ENCODE assay signal across 9 mouse cellular contexts in the genomic region with DNA sequence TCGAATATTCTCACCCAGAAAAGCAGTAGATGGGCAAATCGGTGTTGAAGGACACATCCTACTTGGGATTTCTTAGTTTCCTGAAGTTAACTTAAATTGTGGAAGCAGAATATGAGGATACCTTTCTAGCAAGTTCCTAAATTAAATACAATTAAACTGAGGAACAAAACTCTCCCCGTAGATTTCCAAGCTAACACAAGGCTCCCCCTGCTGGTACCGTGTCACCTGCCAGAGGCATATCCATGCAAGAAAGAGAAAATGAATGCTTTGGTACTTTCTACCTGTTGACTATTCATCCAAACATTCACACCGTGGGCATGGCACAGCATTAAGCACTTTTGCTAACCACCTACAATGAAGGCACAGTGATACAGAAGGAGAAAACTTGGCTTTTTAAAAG. TPM values are rescaled to one million over a fixed set of nuclear protein-coding genes. Genes with fewer than 3 reads are reported as not detected.
DNase-seq lines count a peak whose midpoint lies in the region; ATAC-seq and TF ChIP-seq lines count a peak whose summit lies in the region.
"Had no signal": no experiment of that assay in that cellular context is flagged by ENCODE, and none has a peak within 500 bp of the region (broad histone marks: within the 10 kb centered on the region; RNA-seq: fewer than 3 reads in every experiment).

No protein-coding gene starts in this region.

- peak; percentile 66 for TF ChIP-seq CTCF in forebrain, postnatal 0 days (IDR thresholded peaks at IDR 0.05; ENCODE audit: low read depth)

- no peak overlapping the region for H3K4me2 ChIP-seq in forebrain, postnatal 0 days (ENCODE audit: low read depth)
- no peak overlapping the region for H3K4me2 ChIP-seq in liver, embryonic 11.5 days
- no peak overlapping the region for H3K4me2 ChIP-seq in forebrain, embryonic 12.5 days
- H3K4me2 ChIP-seq: midbrain, embryonic 12.5 days had no signal

- no peak for ATAC-seq in forebrain, postnatal 0 days
- no peak for ATAC-seq in liver, embryonic 11.5 days (replicated peaks; ENCODE audit: low FRiP score)
- no peak for ATAC-seq in forebrain, embryonic 12.5 days (ENCODE audit: low FRiP score)

- no peaks in the 10 kb centered on the region for H3K9me3 ChIP-seq in forebrain, postnatal 0 days (ENCODE audit: low read length)
- H3K9me3 ChIP-seq in forebrain, embryonic 10.5 days, result no peaks in the 10 kb centered on the region
- H3K9me3 ChIP-seq in liver, embryonic 11.5 days (ENCODE audit: control insufficient read depth, low read length), result no peaks in the 10 kb centered on the region
- no peaks in the 10 kb centered on the region for H3K9me3 ChIP-seq in forebrain, embryonic 12.5 days
- H3K9me3 ChIP-seq: midbrain, embryonic 12.5 days had no signal

- no peaks in the 10 kb centered on the region for H3K36me3 ChIP-seq in forebrain, postnatal 0 days (ENCODE audit: insufficient read depth)
- H3K36me3 ChIP-seq in forebrain, embryonic 10.5 days (replicated peaks), result peaks cover 8% of the 10 kb centered on the region
- no peaks in the 10 kb centered on the region for H3K36me3 ChIP-seq in liver, embryonic 11.5 days (ENCODE audit: control insufficient read depth, insufficient read depth, low read length)
- no peaks in the 10 kb centered on the region for H3K36me3 ChIP-seq in forebrain, embryonic 12.5 days (replicated peaks)
- H3K36me3 ChIP-seq: midbrain, embryonic 12.5 days had no signal

- no peaks in the 10 kb centered on the region for H3K27me3 ChIP-seq in forebrain, postnatal 0 days (ENCODE audit: insufficient read depth, low read length)
- H3K27me3 ChIP-seq in forebrain, embryonic 10.5 days (ENCODE audit: poor library complexity, severe bottlenecking), result no peaks in the 10 kb centered on the region
- H3K27me3 ChIP-seq in liver, embryonic 11.5 days (replicated peaks; ENCODE audit: control insufficient read depth, insufficient read depth, low read length), result no peaks in the 10 kb centered on the region
- H3K27me3 ChIP-seq in forebrain, embryonic 12.5 days, result no peaks in the 10 kb centered on the region
- H3K27me3 ChIP-seq: midbrain, embryonic 12.5 days had no signal

- DNase-seq in forebrain, postnatal 0 days, result no peak
- DNase-seq in forebrain, embryonic 10.5 days (ENCODE audit: extremely low spot score, low spot score), result no peak
- peak; percentile 9 for DNase-seq in liver
- no peak for DNase-seq in liver, embryonic 11.5 days (ENCODE audit: low spot score)
- DNase-seq in adrenal gland, postnatal 25 days, result peak; percentile 43
- peak; percentile 58 for DNase-seq in lung, postnatal 14 days
- no peak for DNase-seq in spleen, postnatal 36 days (ENCODE audit: low spot score in 2 of 2)

- no peak overlapping the region for H3K27ac ChIP-seq in forebrain, postnatal 0 days (ENCODE audit: low read depth, low read length)
- H3K27ac ChIP-seq in forebrain, embryonic 10.5 days, result no peak overlapping the region
- H3K27ac ChIP-seq in liver, embryonic 11.5 days (ENCODE audit: low read depth, low read length), result no peak overlapping the region
- H3K27ac ChIP-seq in forebrain, embryonic 12.5 days, result no peak overlapping the region
- H3K27ac ChIP-seq: midbrain, embryonic 12.5 days had no signal

- no peak overlapping the region for H3K4me3 ChIP-seq in forebrain, postnatal 0 days (ENCODE audit: low read depth, low read length)
- no peak overlapping the region for H3K4me3 ChIP-seq in forebrain, embryonic 10.5 days
- H3K4me3 ChIP-seq in liver, embryonic 11.5 days (ENCODE audit: low read depth, low read length), result no peak overlapping the region
- H3K4me3 ChIP-seq in forebrain, embryonic 12.5 days (replicated peaks), result no peak overlapping the region
- H3K4me3 ChIP-seq: midbrain, embryonic 12.5 days had no signal

- 69% methylated on average over 5 of the region's 5 CpGs for WGBS in forebrain, postnatal 0 days
- 89% methylated on average over 5 of the region's 5 CpGs for WGBS in forebrain, embryonic 10.5 days
- 85% methylated on average over 5 of the region's 5 CpGs for WGBS in liver, embryonic 11.5 days
- 78% methylated on average over 5 of the region's 5 CpGs for WGBS in forebrain, embryonic 12.5 days

- no peaks in the 10 kb centered on the region for H3K4me1 ChIP-seq in forebrain, postnatal 0 days (ENCODE audit: insufficient read depth)
- H3K4me1 ChIP-seq in forebrain, embryonic 10.5 days, result no peaks in the 10 kb centered on the region
- no peaks in the 10 kb centered on the region for H3K4me1 ChIP-seq in liver, embryonic 11.5 days (replicated peaks; ENCODE audit: control insufficient read depth, insufficient read depth, low read length)
- no peaks in the 10 kb centered on the region for H3K4me1 ChIP-seq in forebrain, embryonic 12.5 days
- H3K4me1 ChIP-seq: midbrain, embryonic 12.5 days had no signal

- no peak overlapping the region for H3K9ac ChIP-seq in forebrain, postnatal 0 days
- no peak overlapping the region for H3K9ac ChIP-seq in liver, embryonic 11.5 days (ENCODE audit: low read depth, low read length)
- H3K9ac ChIP-seq in forebrain, embryonic 12.5 days, result no peak overlapping the region
- H3K9ac ChIP-seq: midbrain, embryonic 12.5 days had no signal

RNA-seq across cellular contexts. Expression of gene Alkbh3, which starts 48.9 kb away (rescaled TPM):
- total RNA-seq in forebrain, postnatal 0 days (2014; rRNA removed), result 36.2 and 53.1 TPM in 2 replicates
- 46.9 and 47.3 TPM in 2 replicates for polyA plus RNA-seq in forebrain, postnatal 0 days (2015; fragmentation: Nextera tagmentation; extraction: Ambion mirVana)
- 48.8 and 49.5 TPM in 2 replicates for polyA plus RNA-seq in forebrain, embryonic 10.5 days (2016; fragmentation: Nextera tagmentation; extraction: Ambion mirVana)
- 62.4 and 69.8 TPM in 2 replicates for polyA plus RNA-seq in liver, embryonic 11.5 days (2014; fragmentation: Nextera tagmentation; extraction: Ambion mirVana)
- 48.2 and 56.0 TPM in 2 replicates for total RNA-seq in adrenal gland, postnatal 25 days (2021)
- polyA plus RNA-seq in forebrain, embryonic 12.5 days (2016; fragmentation: Nextera tagmentation; extraction: Ambion mirVana), result 52.3 and 55.9 TPM in 2 replicates

Comparison
In these comparisons a context has a peak if more than half of its experiments do, and no peak if none do; other contexts are left out.
1. DNase-seq: peak in liver (single experiment), adrenal gland, postnatal 25 days (single experiment) and lung, postnatal 14 days (single experiment); none in forebrain, postnatal 0 days (single experiment), forebrain, embryonic 10.5 days (single experiment), liver, embryonic 11.5 days (single experiment) and spleen, postnatal 36 days (0 of 2).